Mouse (Mus musculus): Measurements from ENCODE around the gene Bcas1. TPM values are rescaled to one million over a fixed set of nuclear protein-coding genes. Genes with fewer than 3 reads are reported as not detected.

Gene Bcas1
- polyA plus RNA-seq, 1 experiment from 2014 or later, result 7.0 TPM

DNA sequence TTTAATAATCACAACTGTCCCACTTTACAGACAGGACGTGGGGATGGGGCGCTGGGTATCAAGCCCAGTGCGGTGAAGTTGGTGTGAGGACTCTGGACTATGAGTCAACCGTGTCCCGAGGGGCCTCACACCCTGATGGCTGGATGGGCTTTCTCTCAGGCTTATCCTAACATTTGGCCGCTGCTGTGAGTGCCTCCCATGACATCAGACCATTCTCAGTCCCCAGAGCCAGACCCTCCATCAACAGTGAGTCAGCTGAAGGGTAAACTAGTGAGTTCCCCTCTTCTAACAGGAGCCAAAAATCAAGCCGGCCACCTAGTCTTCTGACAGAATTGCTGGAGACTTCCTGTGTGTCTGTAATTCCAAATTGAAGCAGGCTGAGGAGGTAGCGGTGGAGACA, 97.2 kb downstream of the Bcas1 start:
- H3K27ac ChIP-seq (replicated peaks), result no peak overlapping the region; the same call in 1 of the 2 replicates
- 47% methylated on average over 8 of the region's 8 CpGs for WGBS (ENCODE audit: insufficient replicate concordance)
- H3K4me3 ChIP-seq (replicated peaks), result no peak overlapping the region
- no peak overlapping the region for H3K4me2 ChIP-seq
- H3K36me3 ChIP-seq (replicated peaks), result no peaks in the 10 kb centered on the region
- no peak overlapping the region for H3K9ac ChIP-seq
- no peaks in the 10 kb centered on the region for H3K9me3 ChIP-seq (replicated peaks)
- H3K4me1 ChIP-seq (replicated peaks), result peaks cover 5% of the 10 kb centered on the region; the same call in 1 of the 2 replicates
- H3K27me3 ChIP-seq, result no peaks in the 10 kb centered on the region
- no peak for ATAC-seq (ENCODE audit: insufficient read depth)

DNA sequence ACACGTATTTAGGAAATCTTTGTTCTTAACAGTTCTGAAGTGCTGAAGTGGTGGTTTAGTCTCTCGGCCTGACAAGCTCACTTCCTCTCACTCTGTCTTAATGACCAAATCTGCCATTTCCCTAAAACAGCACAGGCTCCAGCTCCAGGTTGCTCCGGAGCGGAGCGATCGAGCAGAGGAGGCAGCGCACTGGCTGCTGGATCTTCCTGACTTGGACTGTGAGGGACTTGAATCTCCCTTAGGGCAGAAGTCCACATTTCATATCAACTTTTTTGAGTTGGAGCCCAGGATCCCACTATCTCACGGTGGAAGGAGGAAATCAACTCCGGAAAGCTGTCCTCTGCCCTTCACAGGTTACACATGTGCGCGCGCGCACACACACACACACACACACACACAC, 97.7 kb downstream of the Bcas1 start:
- no peak for ATAC-seq (ENCODE audit: insufficient read depth)
- WGBS (ENCODE audit: insufficient replicate concordance), result 61% methylated on average over 13 of the region's 13 CpGs

DNA sequence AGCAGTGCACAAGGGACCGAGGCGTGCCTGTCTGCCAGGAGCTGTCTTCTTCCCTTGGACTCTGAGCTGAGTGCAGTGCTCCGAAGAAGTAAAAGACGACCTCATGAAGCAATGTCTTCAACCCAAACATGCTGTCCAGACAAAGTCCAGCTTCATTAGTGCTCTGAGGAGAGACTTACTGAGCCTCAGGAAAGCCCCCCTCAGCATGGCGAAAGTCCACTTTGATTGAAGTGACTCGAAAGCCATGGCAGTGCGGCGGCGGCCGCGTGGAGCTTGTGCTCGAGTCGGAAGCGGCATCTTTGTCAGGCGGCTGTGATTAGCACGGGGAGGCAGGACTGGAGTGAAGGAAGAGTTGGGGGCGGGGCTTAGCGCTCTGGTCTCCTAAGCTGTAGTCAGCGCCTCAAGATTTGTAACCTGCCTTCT, 103.7 kb downstream of the Bcas1 start:
- peak overlapping the region; percentile 14; the same call in 1 of the 2 replicates for H3K4me3 ChIP-seq (replicated peaks)
- H3K27ac ChIP-seq (replicated peaks), result no peak overlapping the region
- H3K4me1 ChIP-seq (replicated peaks), result peaks cover 27% of the 10 kb centered on the region
- no peaks in the 10 kb centered on the region for H3K9me3 ChIP-seq (replicated peaks)
- H3K36me3 ChIP-seq (replicated peaks), result no peaks in the 10 kb centered on the region
- peaks cover 22% of the 10 kb centered on the region for H3K27me3 ChIP-seq
- H3K4me2 ChIP-seq, result peak overlapping the region; percentile 47
- WGBS (ENCODE audit: insufficient replicate concordance), result 5% methylated on average over 19 of the region's 19 CpGs
- ATAC-seq (ENCODE audit: insufficient read depth), result peak; percentile 6; the same call in 1 of the 2 replicates
- H3K9ac ChIP-seq, result no peak overlapping the region

More for the DNA sequence above, 97.7 kb downstream of the Bcas1 start:
- no peaks in the 10 kb centered on the region for H3K9me3 ChIP-seq (replicated peaks)
- H3K9ac ChIP-seq, result no peak overlapping the region
- H3K27me3 ChIP-seq, result peaks cover 2% of the 10 kb centered on the region; the same call in 1 of the 2 replicates
- H3K4me3 ChIP-seq (replicated peaks), result no peak overlapping the region
- no peak overlapping the region for H3K4me2 ChIP-seq
- no peak overlapping the region; the same call in 1 of the 2 replicates for H3K27ac ChIP-seq (replicated peaks)
- peaks cover 5% of the 10 kb centered on the region; the same call in 1 of the 2 replicates for H3K4me1 ChIP-seq (replicated peaks)
- H3K36me3 ChIP-seq (replicated peaks), result no peaks in the 10 kb centered on the region

DNA sequence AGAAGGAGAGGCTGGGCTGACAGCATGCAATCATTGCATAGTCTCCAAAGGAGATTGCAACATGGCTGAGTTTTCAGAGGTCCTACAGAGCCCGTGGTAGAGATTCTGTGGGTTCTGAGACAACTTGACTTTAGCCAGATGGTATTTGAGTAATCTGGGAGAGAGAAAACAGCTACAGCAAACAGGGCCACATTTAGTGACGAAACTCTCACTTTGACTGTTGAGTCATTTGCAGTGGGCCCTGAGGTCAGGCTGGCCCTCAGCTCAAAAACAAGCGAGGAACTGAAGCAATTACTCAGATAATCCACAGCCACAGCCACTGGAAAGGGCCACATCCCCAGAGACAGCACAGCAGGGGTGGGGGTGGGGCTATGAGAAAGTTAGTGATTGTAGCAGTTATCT, 105.6 kb downstream of the Bcas1 start:
- Histone ChIP-seq H3K4me1 (replicated peaks) (peaks cover 29% of the 10 kb centered on the region), H3K4me2 (no peak overlapping the region), H3K27ac (replicated peaks) (peak overlapping the region; percentile 9), H3K9ac (no peak overlapping the region), H3K4me3 (replicated peaks) (no peak overlapping the region), H3K27me3 (peaks cover 22% of the 10 kb centered on the region), H3K9me3 (replicated peaks) (no peaks in the 10 kb centered on the region), H3K36me3 (replicated peaks) (no peaks in the 10 kb centered on the region)
- peak; percentile 38; the same call in 1 of the 2 replicates for ATAC-seq (ENCODE audit: insufficient read depth)
- 13% methylated on average over 3 of the region's 3 CpGs for WGBS (ENCODE audit: insufficient replicate concordance)

GRCm38 (mm10) chr2:170321579-170321978, 106.1 kb downstream of the Bcas1 start:
- no peak for ATAC-seq (ENCODE audit: insufficient read depth)
- Histone ChIP-seq H3K4me3 (replicated peaks) (no peak overlapping the region), H3K9ac (no peak overlapping the region), H3K4me2 (no peak overlapping the region), H3K4me1 (replicated peaks) (peaks cover 29% of the 10 kb centered on the region), H3K9me3 (replicated peaks) (no peaks in the 10 kb centered on the region), H3K27ac (replicated peaks) (peak overlapping the region; percentile 9), H3K36me3 (replicated peaks) (no peaks in the 10 kb centered on the region), H3K27me3 (peaks cover 22% of the 10 kb centered on the region)
- 25% methylated on average over 5 of the region's 5 CpGs for WGBS (ENCODE audit: insufficient replicate concordance)

- ATAC-seq (ENCODE audit: insufficient read depth), result no peak
- Histone ChIP-seq H3K27me3 (peaks cover 19% of the 10 kb centered on the region), H3K9me3 (replicated peaks) (no peaks in the 10 kb centered on the region), H3K27ac (replicated peaks) (no peak overlapping the region), H3K9ac (no peak overlapping the region), H3K4me3 (replicated peaks) (peak overlapping the region; percentile 47), H3K4me2 (peak overlapping the region; percentile 73), H3K36me3 (replicated peaks) (no peaks in the 10 kb centered on the region), H3K4me1 (replicated peaks) (peaks cover 29% of the 10 kb centered on the region)
- WGBS (ENCODE audit: insufficient replicate concordance), result 16% methylated on average over 19 of the region's 20 CpGs
These were observed 107.8 kb downstream of the Bcas1 start for GRCm38 (mm10) chr2:170319533-170320463.

GRCm38 (mm10) chr2:170318713-170319532, 108.7 kb downstream of the Bcas1 start:
- Histone ChIP-seq H3K9ac (no peak overlapping the region), H3K27me3 (peaks cover 11% of the 10 kb centered on the region), H3K4me2 (peak overlapping the region; percentile 73), H3K9me3 (replicated peaks) (no peaks in the 10 kb centered on the region), H3K36me3 (replicated peaks) (no peaks in the 10 kb centered on the region), H3K4me3 (replicated peaks) (peak overlapping the region; percentile 47), H3K27ac (replicated peaks) (0 out of 2 replicates have a peak overlapping the region, but pooled peaks have one; percentile 14), H3K4me1 (replicated peaks) (peaks cover 26% of the 10 kb centered on the region)
- WGBS (ENCODE audit: insufficient replicate concordance), result 10% methylated on average over 25 of the region's 25 CpGs
- peak; percentile 80 for ATAC-seq (ENCODE audit: insufficient read depth)

DNA sequence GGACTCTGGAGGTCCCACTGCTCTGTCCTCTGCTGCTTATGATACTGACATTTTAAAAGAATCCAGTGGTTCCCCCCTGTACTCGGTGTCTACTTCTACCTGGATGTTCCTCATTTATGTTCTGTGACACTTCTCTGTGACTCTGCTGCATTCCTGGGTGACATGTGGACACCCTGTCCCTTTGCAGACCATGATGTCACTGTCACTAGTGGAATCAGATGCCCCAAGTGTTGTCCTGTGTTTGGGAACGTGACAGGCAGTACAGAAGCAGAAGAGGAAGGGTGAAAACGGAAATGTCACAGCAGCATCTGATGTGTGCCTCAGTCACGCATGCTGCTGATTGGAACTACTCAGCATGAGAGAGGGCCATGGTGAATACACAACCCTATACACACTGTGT, 110.9 kb downstream of the Bcas1 start:
- whole genome bisulfite sequencing (ENCODE audit: insufficient replicate concordance), result 51% methylated on average over 4 of the region's 4 CpGs

GRCm38 (mm10) chr2:170316344-170316743, 111.3 kb downstream of the Bcas1 start:
- Histone ChIP-seq H3K9me3 (replicated peaks) (no peaks in the 10 kb centered on the region), H3K9ac (no peak overlapping the region), H3K4me2 (no peak overlapping the region), H3K27me3 (no peaks in the 10 kb centered on the region), H3K36me3 (replicated peaks) (no peaks in the 10 kb centered on the region), H3K4me1 (replicated peaks) (peaks cover 15% of the 10 kb centered on the region), H3K27ac (replicated peaks) (no peak overlapping the region), H3K4me3 (replicated peaks) (no peak overlapping the region)
- WGBS (ENCODE audit: insufficient replicate concordance), result 64% methylated on average over 8 of the region's 8 CpGs
- ATAC-seq (ENCODE audit: insufficient read depth), result no peak

More for the DNA sequence above, 110.9 kb downstream of the Bcas1 start:
- Histone ChIP-seq H3K27ac (replicated peaks) (no peak overlapping the region), H3K9me3 (replicated peaks) (no peaks in the 10 kb centered on the region), H3K4me3 (replicated peaks) (no peak overlapping the region), H3K36me3 (replicated peaks) (no peaks in the 10 kb centered on the region), H3K4me1 (replicated peaks) (peaks cover 19% of the 10 kb centered on the region), H3K4me2 (no peak overlapping the region), H3K9ac (no peak overlapping the region), H3K27me3 (no peaks in the 10 kb centered on the region)
- no peak for ATAC-seq (ENCODE audit: insufficient read depth)

DNA sequence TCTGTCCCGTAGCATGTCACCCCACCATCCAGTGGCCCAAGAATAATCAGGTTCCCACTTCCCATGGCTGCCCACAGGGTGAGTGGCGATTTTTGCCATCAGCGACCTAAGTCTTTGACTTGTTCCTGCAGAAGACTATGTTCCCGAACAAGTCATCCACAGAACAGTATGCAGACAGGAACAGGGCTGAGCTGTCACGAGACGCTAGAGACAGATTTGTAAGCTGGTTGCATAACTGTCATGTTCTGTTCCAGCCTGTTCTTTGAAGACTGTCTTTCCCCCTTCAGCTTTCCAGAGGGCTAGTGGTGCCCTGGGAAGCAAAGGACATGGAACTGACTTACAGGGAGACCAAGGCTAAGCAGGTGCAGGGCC, 116.7 kb downstream of the Bcas1 start:
- H3K27me3 ChIP-seq, result no peaks in the 10 kb centered on the region
- ATAC-seq (ENCODE audit: insufficient read depth), result no peak

More for the DNA sequence above, 116.7 kb downstream of the Bcas1 start:
- no peaks in the 10 kb centered on the region for H3K36me3 ChIP-seq (replicated peaks)
- H3K4me3 ChIP-seq (replicated peaks), result no peak overlapping the region
- H3K27ac ChIP-seq (replicated peaks), result no peak overlapping the region
- H3K9ac ChIP-seq, result no peak overlapping the region
- 52% methylated on average over 6 of the region's 6 CpGs for WGBS (ENCODE audit: insufficient replicate concordance)
- H3K4me2 ChIP-seq, result no peak overlapping the region
- H3K9me3 ChIP-seq (replicated peaks), result no peaks in the 10 kb centered on the region
- no peaks in the 10 kb centered on the region for H3K4me1 ChIP-seq (replicated peaks)
